Mouse (Mus musculus) brain, embryonic 14.5 days (tissue): Measurements from ENCODE around the gene Lsamp.

Source experiments
- CTCF ChIP-seq: fragments of 200-500 bp; IDR thresholded peaks from 2 replicates; pipeline ENCODE4 v1.5.1; 2012; ENCODE audit warnings: inconsistent platforms, mild to moderate bottlenecking, moderate library complexity, borderline replicate concordance; ENCODE audit not compliant: insufficient read depth, insufficient read length; ENCODE audit errors: extremely low read depth
- POLR2A ChIP-seq: fragments of 200-500 bp; IDR thresholded peaks from 2 replicates; pipeline ENCODE4 v1.6.1; 2012; ENCODE audit warnings: mild to moderate bottlenecking, inconsistent platforms, borderline replicate concordance; ENCODE audit not compliant: poor library complexity, insufficient read depth, insufficient read length, severe bottlenecking; ENCODE audit errors: extremely low read depth

- TF ChIP-seq POLR2A, result no peak
- no peak for TF ChIP-seq CTCF
These were observed 323.5 kb downstream of the Lsamp start for GRCm38 (mm10) chr16:40307666-40308065.
